8 mouse cellular contexts compared by ENCODE assay signal in the genomic region with DNA sequence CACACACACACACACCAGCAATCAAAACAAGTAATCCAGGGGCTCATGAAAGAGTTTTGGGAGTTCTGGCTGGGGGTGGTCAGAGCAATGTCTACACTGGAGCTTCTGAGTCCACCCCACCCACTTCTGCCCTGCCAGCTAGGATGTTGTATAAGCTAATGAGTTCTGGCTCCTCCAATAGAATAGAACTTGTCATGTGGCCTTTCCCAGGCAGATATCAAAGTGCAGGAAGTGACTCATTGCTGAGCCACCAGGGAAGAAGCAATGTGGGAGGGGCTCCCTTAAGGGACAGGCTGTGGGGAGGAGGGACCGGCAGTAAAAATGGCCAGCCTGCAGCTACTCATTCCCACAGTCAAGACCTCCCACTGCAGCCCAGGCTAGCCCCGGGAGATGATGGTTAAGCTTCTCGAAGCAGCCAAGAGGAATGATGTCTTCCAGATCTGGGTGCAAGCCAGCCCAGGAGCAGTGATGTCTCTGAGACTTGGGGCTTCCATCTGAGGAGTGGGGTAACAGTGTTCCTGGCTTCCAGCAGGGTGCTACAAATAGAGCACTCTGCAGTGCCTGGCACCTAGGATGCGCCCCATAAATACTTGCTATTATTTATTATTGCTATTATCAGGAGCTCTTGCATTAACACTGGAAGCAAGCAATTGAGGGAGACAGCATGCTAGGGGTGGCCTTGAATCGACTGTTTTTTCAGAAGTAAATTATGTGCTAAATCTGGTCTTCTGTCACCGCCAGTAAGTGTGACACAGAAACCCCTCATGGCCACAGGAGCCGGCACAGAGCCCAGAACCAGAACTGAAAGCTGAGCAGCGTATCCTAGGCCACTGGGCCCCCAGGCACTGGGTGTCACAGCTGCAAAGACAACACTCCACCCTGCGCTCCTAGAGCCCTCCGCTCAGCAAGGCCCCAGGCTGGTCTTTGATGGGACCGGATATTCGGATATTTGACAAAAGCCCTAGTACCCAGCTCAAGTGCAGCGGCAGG.
A peak's percentile ranks its signal among the peaks of the same experiment; 100 is the strongest.
DNase-seq lines count a peak whose midpoint lies in the region; ATAC-seq lines count a peak whose summit lies in the region.

No protein-coding gene starts in this region.

- no peak for DNase-seq in forebrain, embryonic 10.5 days (ENCODE audit: extremely low spot score, low spot score)
- DNase-seq in MN1 (ENCODE audit: low spot score) (peak; percentile 90), liver (peak; percentile 26)
- DNase-seq in fibroblast of lung, adult 2 months (ENCODE audit: low read depth), result peak; percentile 35
- DNase-seq in induced T-regulatory cell, adult 2 months (ENCODE audit: low read depth), result peak; percentile 4
- peak; percentile 56 to 63 for DNase-seq in right cerebral cortex, adult 2 months (ENCODE audit: low spot score in 2 of 2)
- no peak for DNase-seq in cerebellum, adult 9-11 months

- no peak overlapping the region for H3K4me2 ChIP-seq in forebrain, embryonic 12.5 days

- H3K4me3 ChIP-seq in forebrain, embryonic 10.5 days, result no peak overlapping the region
- no peak overlapping the region for H3K4me3 ChIP-seq in forebrain, embryonic 12.5 days (replicated peaks)

- H3K4me1 ChIP-seq in forebrain, embryonic 10.5 days, result peaks cover 76% of the 10 kb centered on the region
- H3K4me1 ChIP-seq in forebrain, embryonic 12.5 days, result peaks cover 53% of the 10 kb centered on the region

- H3K9me3 ChIP-seq in forebrain, embryonic 10.5 days, result no peaks in the 10 kb centered on the region
- no peaks in the 10 kb centered on the region for H3K9me3 ChIP-seq in forebrain, embryonic 12.5 days

- ATAC-seq in forebrain, embryonic 12.5 days (ENCODE audit: low FRiP score), result no peak

- H3K27me3 ChIP-seq in forebrain, embryonic 10.5 days (ENCODE audit: poor library complexity, severe bottlenecking), result peaks cover 46% of the 10 kb centered on the region
- H3K27me3 ChIP-seq in forebrain, embryonic 12.5 days, result peaks cover 25% of the 10 kb centered on the region; the same call in 1 of the 2 replicates

- no peaks in the 10 kb centered on the region for H3K36me3 ChIP-seq in forebrain, embryonic 10.5 days (replicated peaks)
- no peaks in the 10 kb centered on the region for H3K36me3 ChIP-seq in forebrain, embryonic 12.5 days (replicated peaks)

- H3K27ac ChIP-seq in forebrain, embryonic 10.5 days, result peak overlapping the region; percentile 72
- no peak overlapping the region for H3K27ac ChIP-seq in forebrain, embryonic 12.5 days

- no peak overlapping the region for H3K9ac ChIP-seq in forebrain, embryonic 12.5 days

- WGBS in forebrain, embryonic 10.5 days, result 80% methylated on average over 13 of the region's 13 CpGs
- 75% methylated on average over 13 of the region's 13 CpGs for WGBS in forebrain, embryonic 12.5 days

Comparison
In these comparisons a context has a peak if more than half of its experiments do, and no peak if none do; other contexts are left out.
1. DNase-seq: peak in MN1 (single experiment), fibroblast of lung, adult 2 months (single experiment), induced T-regulatory cell, adult 2 months (single experiment), liver (single experiment) and right cerebral cortex, adult 2 months (2 of 2); none in forebrain, embryonic 10.5 days (single experiment) and cerebellum, adult 9-11 months (single experiment).